Mouse (Mus musculus) intestine, embryonic 14.5 days (tissue): ENCODE measurements at regions not wholly inside any gene's neighbourhood (a gene's known extent, or its start where the extent isn't known, plus 50 kb on each side); places are given as distances from the start of the nearest gene placed in this dataset.
"Not testable (repeated sequence)": the region's sequence is repeated elsewhere in the genome, so short reads cannot be mapped to it uniquely, and the experiment has no call there.

Experiments
- ATAC-seq: fragments of 200-750 bp; cut with Nextera tagmentation; replicated peaks from 2 replicates; pipeline ENCODE4 v1.8.0; 2017; ENCODE audit warnings: low read depth, moderate number of reproducible peaks, moderate TSS enrichment, moderate library complexity; ENCODE audit not compliant: low FRiP score, low TSS enrichment
- DNase-seq: peaks from one replicate; pipeline ENCODE4 v3.0.0-alpha.2; 2018; ENCODE audit warnings: low spot score
- H3K27ac ChIP-seq: fragments of 300-500 bp; sonication (generic); 2 replicates; pipeline ENCODE4 v1.5.1; 2014; ENCODE audit warnings: low read depth, mild to moderate bottlenecking, control low read depth
- H3K27me3 ChIP-seq: fragments of 300-500 bp; sonication (generic); replicated peaks from 2 replicates; pipeline ENCODE4 v1.6.1; 2014; ENCODE audit warnings: low read length, control low read depth; ENCODE audit not compliant: control insufficient read depth, insufficient read depth
- H3K36me3 ChIP-seq: fragments of 300-500 bp; sonication (generic); 2 replicates; pipeline ENCODE4 v1.6.1; 2014; ENCODE audit warnings: low read length, control low read depth; ENCODE audit not compliant: control insufficient read depth, insufficient read depth
- H3K4me1 ChIP-seq: fragments of 300-500 bp; sonication (generic); replicated peaks from 2 replicates; pipeline ENCODE4 v1.6.1; 2014; ENCODE audit warnings: low read length, control low read depth, mixed read lengths; ENCODE audit not compliant: control insufficient read depth, insufficient read depth
- H3K4me2 ChIP-seq: fragments of 300-500 bp; sonication (generic); 2 replicates; pipeline ENCODE4 v1.6.1; 2014; ENCODE audit warnings: low read length
- H3K4me3 ChIP-seq: fragments of 300-500 bp; sonication (generic); 2 replicates; pipeline ENCODE4 v1.5.1; 2014; ENCODE audit warnings: low read depth, low read length, control low read depth, mixed read lengths
- H3K9ac ChIP-seq: fragments of 300-500 bp; sonication (generic); 2 replicates; pipeline ENCODE4 v1.6.1; 2014; ENCODE audit warnings: mild to moderate bottlenecking, low read length
- H3K9me3 ChIP-seq: fragments of 300-500 bp; sonication (generic); 2 replicates; pipeline ENCODE4 v1.6.1; 2016; ENCODE audit warnings: low read length, control low read depth; ENCODE audit not compliant: control insufficient read depth
- WGBS: fragments of 180-500 bp; shearing (Covaris S2); extraction: QIAGEN DNeasy Blood & Tissue Kit; methylation state at CpG from one replicate; pipeline ENCODE4 v1.1.7; 2014; 5-methylcytosine and 5-hydroxymethylcytosine counted together

GRCm38 (mm10) chr14:90488301-90488700 lies 2017.1 kb upstream of the Pcdh20 start:
- H3K4me2 ChIP-seq: no peak overlapping the region
- H3K27ac ChIP-seq: no peak overlapping the region
- DNase-seq: no peak
- H3K9ac ChIP-seq: no peak overlapping the region
- H3K4me3 ChIP-seq: no peak overlapping the region
- H3K36me3 ChIP-seq: no peaks in the 10 kb centered on the region
- WGBS: 87% methylated on average over 2 of the region's 2 CpGs
- H3K9me3 ChIP-seq: no peaks in the 10 kb centered on the region
- ATAC-seq: no peak
- H3K27me3 ChIP-seq: no peaks in the 10 kb centered on the region
- no peaks in the 10 kb centered on the region for H3K4me1 ChIP-seq

- H3K4me2 ChIP-seq: no peak overlapping the region
- no peaks in the 10 kb centered on the region for H3K9me3 ChIP-seq
- WGBS: 79% methylated on average over 2 of the region's 2 CpGs
- no peak overlapping the region for H3K9ac ChIP-seq
- no peaks in the 10 kb centered on the region for H3K4me1 ChIP-seq
- H3K27me3 ChIP-seq: no peaks in the 10 kb centered on the region
- H3K36me3 ChIP-seq: no peaks in the 10 kb centered on the region
- no peak for ATAC-seq
- H3K27ac ChIP-seq: no peak overlapping the region
- H3K4me3 ChIP-seq: no peak overlapping the region
- DNase-seq: no peak
Measured at GRCm38 (mm10) chr14:90447971-90448370, 1976.8 kb upstream of the Pcdh20 start.

- Histone ChIP-seq H3K9ac (no peak overlapping the region), H3K27ac (no peak overlapping the region), H3K9me3 (no peaks in the 10 kb centered on the region), H3K4me1 (no peaks in the 10 kb centered on the region), H3K4me3 (no peak overlapping the region), H3K36me3 (no peaks in the 10 kb centered on the region), H3K27me3 (no peaks in the 10 kb centered on the region), H3K4me2 (no peak overlapping the region)
- 46% methylated on average over 7 of the region's 7 CpGs for WGBS
- DNase-seq (peak; percentile 74), ATAC-seq (no peak)
Measured at GRCm38 (mm10) chr14:90432874-90433543, 1961.8 kb upstream of the Pcdh20 start.

DNA sequence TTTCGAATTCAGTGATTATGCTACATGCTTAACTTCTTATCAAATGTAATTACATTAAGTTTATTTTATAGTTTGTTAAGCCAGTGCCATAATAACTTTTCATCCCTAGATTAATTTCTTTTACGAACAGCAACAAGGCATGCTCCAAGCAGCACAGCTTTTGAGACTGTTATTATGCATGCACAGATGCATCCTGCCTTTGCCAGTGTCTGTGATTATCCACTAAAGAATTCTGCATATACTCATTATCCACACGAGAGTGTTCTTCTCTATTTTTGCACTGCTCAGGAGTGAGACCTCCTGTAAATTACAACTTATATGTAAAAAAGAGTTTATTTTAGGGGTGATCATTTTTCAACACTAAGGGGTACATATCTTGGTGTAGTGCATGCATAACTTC lies 1941.5 kb upstream of the Pcdh20 start:
- Histone ChIP-seq H3K4me2 (no peak overlapping the region), H3K9ac (no peak overlapping the region), H3K27me3 (no peaks in the 10 kb centered on the region), H3K27ac (no peak overlapping the region), H3K4me1 (no peaks in the 10 kb centered on the region), H3K9me3 (no peaks in the 10 kb centered on the region), H3K4me3 (no peak overlapping the region), H3K36me3 (no peaks in the 10 kb centered on the region)
- DNase-seq (no peak), ATAC-seq (no peak)
- 79% methylated on average over 3 of the region's 3 CpGs for WGBS

GRCm38 (mm10) chr14:90406350-90406749 lies 1935.2 kb upstream of the Pcdh20 start:
- Histone ChIP-seq H3K9me3 (no peaks in the 10 kb centered on the region), H3K36me3 (no peaks in the 10 kb centered on the region), H3K27me3 (no peaks in the 10 kb centered on the region), H3K4me2 (no peak overlapping the region), H3K4me3 (no peak overlapping the region), H3K9ac (no peak overlapping the region), H3K4me1 (no peaks in the 10 kb centered on the region), H3K27ac (no peak overlapping the region)
- WGBS: 86% methylated on average over 2 of the region's 2 CpGs
- DNase-seq: no peak
- no peak for ATAC-seq

DNA sequence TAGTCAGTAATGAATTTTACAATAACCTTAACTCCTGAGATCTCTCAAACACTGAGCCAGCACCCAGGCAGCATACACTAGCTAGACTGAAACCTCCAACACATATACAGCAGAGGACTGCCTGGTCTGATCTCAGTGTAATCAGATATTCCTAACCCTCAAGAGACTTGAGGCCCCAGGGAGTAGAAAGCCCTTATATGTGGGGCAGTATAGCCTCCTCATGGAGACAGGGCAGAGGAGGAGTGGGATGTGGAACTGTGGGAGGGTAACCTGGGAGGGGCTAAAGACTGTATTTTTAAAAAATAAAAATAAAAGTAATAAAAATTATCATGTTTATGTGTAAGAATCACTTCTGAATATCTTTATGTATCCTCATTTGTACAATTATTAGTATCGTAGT lies 1934.3 kb upstream of the Pcdh20 start:
- no peaks in the 10 kb centered on the region for H3K4me1 ChIP-seq
- no peak overlapping the region for H3K4me3 ChIP-seq
- H3K27me3 ChIP-seq: no peaks in the 10 kb centered on the region
- no peak for DNase-seq
- 88% methylated on average over 1 of the region's 1 CpGs for WGBS
- no peak overlapping the region for H3K27ac ChIP-seq
- H3K9ac ChIP-seq: no peak overlapping the region
- no peak for ATAC-seq
- no peaks in the 10 kb centered on the region for H3K9me3 ChIP-seq
- H3K36me3 ChIP-seq: no peaks in the 10 kb centered on the region
- H3K4me2 ChIP-seq: no peak overlapping the region

- H3K27ac ChIP-seq: no peak overlapping the region
- ATAC-seq (no peak), DNase-seq (no peak)
- H3K4me2 ChIP-seq: no peak overlapping the region
- H3K9ac ChIP-seq: no peak overlapping the region
- WGBS: 62% methylated on average over 3 of the region's 3 CpGs
- no peak overlapping the region for H3K4me3 ChIP-seq
- no peaks in the 10 kb centered on the region for H3K9me3 ChIP-seq
- H3K4me1 ChIP-seq: no peaks in the 10 kb centered on the region
- no peaks in the 10 kb centered on the region for H3K27me3 ChIP-seq
- H3K36me3 ChIP-seq: no peaks in the 10 kb centered on the region
Measured at GRCm38 (mm10) chr14:90367256-90367936, 1896.2 kb upstream of the Pcdh20 start.

GRCm38 (mm10) chr14:90334541-90334940 lies 1863.3 kb upstream of the Pcdh20 start:
- whole genome bisulfite sequencing: 69% methylated on average over 3 of the region's 3 CpGs
- ATAC-seq (no peak), DNase-seq (no peak)
- no peak overlapping the region for H3K4me2 ChIP-seq
- H3K4me1 ChIP-seq: no peaks in the 10 kb centered on the region
- H3K4me3 ChIP-seq: no peak overlapping the region
- H3K27ac ChIP-seq: no peak overlapping the region
- no peaks in the 10 kb centered on the region for H3K36me3 ChIP-seq
- H3K27me3 ChIP-seq: no peaks in the 10 kb centered on the region
- no peak overlapping the region for H3K9ac ChIP-seq
- no peaks in the 10 kb centered on the region for H3K9me3 ChIP-seq

DNA sequence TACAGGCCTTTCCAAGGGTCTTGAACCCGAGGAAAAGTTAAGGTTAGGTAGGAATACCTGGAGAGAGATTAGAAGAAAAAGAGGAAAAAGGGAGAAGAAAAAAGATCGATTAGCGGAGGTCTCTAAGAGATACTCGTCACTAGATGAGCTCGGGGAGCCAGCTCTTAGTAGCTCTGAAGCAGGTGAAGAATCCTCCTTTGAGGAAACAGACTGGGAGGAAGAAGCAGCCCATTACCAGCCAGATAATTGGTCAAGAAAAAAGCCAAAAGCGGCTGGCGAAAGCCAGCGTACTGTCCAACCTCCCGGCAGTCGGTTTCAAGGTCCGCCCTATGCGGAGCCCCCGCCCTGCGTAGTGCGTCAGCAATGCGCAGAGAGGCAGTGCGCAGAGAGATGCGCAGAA lies 1824.3 kb upstream of the Pcdh20 start:
- not testable (repeated sequence) for H3K4me2 ChIP-seq, H3K4me3 ChIP-seq, H3K9ac ChIP-seq, H3K9me3 ChIP-seq, ATAC-seq, DNase-seq, H3K4me1 ChIP-seq, H3K27ac ChIP-seq, H3K36me3 ChIP-seq, H3K27me3 ChIP-seq
- 97% methylated on average over 12 of the region's 18 CpGs for WGBS
